Mouse (Mus musculus) heart, postnatal 0 days (tissue): ENCODE data around the gene Cand1.

Source experiments
- CTCF ChIP-seq: IDR thresholded peaks from 2 replicates; pipeline ENCODE4 v1.5.1; 2016; ENCODE audit warnings: antibody characterized with exemption, control low read depth, low read depth
- EP300 ChIP-seq: IDR thresholded peaks from 2 replicates; pipeline ENCODE4 v1.6.1; 2016; ENCODE audit warnings: antibody characterized with exemption, low read depth

DNA sequence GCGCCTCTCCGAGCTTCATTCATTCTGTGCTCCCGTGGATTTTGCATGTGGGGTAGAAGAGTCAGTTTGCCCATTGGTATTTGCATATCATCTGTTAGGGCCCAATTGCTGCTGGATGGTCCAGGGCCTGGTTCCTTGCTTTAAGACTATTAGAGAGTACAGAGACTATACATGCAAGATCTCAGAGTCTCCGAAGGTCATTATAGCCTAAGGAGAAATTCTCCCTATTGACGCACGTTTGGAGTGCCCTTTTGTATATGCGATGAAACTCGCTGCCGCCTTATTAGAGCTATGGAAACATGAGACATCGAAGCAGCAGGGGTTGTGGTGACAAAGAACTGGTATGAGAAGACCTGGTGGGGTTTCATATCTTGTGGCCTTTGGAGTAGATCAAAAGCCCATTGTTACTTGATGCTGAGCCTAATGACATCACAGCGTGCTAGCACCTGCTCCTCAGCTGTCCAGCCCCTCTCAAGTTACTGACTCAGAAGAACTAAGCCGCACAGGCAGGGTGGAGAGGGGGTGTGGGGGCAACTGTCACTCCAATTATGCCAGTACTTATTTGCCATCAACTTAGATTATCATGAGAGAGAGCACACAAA lies 30.6 kb upstream of the Cand1 start:
- TF ChIP-seq CTCF (no peak), EP300 (no peak)
